Mouse (Mus musculus): ENCODE results near the gene Fam49a.

DNA sequence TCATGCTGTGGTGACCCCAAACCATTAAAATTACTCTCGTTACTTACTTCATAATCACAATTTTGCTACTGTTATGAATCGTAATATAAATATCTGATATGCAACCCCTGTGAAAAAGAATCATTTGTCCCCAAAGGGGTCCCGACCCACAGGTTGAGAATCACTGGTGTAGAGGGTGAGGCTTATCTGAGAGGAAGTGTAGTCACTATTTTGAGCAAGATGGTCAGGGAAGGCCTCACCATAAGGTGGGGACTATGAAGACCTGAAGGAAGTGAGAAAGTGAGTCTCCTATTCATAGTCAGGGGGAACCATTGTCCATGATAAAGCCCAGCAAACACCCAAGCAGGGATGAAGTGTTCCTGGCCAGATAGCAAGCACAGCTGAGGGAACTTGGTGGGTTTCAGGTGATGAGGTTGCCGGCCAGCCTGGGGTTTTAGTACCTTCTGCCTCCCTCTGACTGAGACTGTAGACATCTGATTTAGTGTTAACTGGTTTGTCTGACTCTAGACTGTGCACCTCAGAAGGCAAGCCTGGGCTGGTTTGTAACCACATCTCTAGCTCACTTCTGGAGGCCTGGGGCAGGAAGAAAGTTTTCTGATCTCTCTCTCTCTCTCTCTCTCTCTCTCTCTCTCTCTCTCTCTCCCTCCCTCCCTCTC lies 13.3 kb downstream of the Fam49a start:
- no peak for TF ChIP-seq CTCF (IDR thresholded peaks at IDR 0.05; ENCODE audit: control insufficient read depth, insufficient read depth, insufficient read length)
- TF ChIP-seq MAX (IDR thresholded peaks at IDR 0.05), result no peak
- TF ChIP-seq MYOG (IDR thresholded peaks at IDR 0.05; ENCODE audit: control insufficient read depth, extremely low read depth, insufficient read length), result no peak
- TF ChIP-seq USF1 (IDR thresholded peaks at IDR 0.05; ENCODE audit: low read depth), result no peak
- TF ChIP-seq CEBPB (IDR thresholded peaks at IDR 0.05; ENCODE audit: low read depth), result no peak
- TF ChIP-seq FOSL1 (IDR thresholded peaks at IDR 0.05; ENCODE audit: insufficient read depth, low read length, poor library complexity, severe bottlenecking), result no peak

Measured in C2C12 (cell line).